Mouse (Mus musculus): Measurements from ENCODE around the gene Muc15. TPM values are rescaled to one million over a fixed set of nuclear protein-coding genes. Genes with fewer than 3 reads are reported as not detected.

Muc15 gene
- polyA plus RNA-seq, 1 experiment from 2014 or later = not detected

DNA sequence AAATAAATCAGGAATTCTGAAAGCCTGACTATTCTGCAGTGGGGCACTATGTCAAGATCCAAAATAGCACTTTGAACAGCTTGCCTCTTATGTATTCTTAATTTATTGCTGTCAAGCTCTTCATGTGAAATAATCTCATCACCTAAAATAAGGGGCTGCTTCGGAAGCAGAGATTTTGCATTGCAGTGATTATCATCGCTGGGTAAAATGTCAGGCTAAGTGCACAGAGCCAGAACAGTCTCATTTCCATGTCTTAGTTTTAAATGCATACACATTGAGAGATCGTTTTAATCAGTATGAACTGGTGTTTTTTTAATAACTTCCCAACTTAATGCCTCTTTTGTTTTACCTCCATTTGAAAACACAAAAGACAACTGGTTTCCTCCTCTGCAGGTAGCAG lies 66.3 kb downstream of the Muc15 start:
- 65% methylated on average over 3 of the region's 3 CpGs for WGBS (ENCODE audit: insufficient replicate concordance)
- H3K4me1 ChIP-seq (replicated peaks) = no peaks in the 10 kb centered on the region
- H3K27ac ChIP-seq = no peak overlapping the region
- no peaks in the 10 kb centered on the region for H3K27me3 ChIP-seq
- no peaks in the 10 kb centered on the region for H3K9me3 ChIP-seq (replicated peaks)
- no peak for DNase-seq
- no peak overlapping the region for H3K9ac ChIP-seq
- H3K4me2 ChIP-seq = no peak overlapping the region
- H3K4me3 ChIP-seq (replicated peaks) = no peak overlapping the region
- H3K36me3 ChIP-seq = no peaks in the 10 kb centered on the region
- no peak for ATAC-seq (ENCODE audit: low read depth)

Other genes with a start within 250 kb of the Muc15 start
- not detected in 2 replicates for gene Slc5a12, start 124.0 kb upstream of the Muc15 start, polyA plus RNA-seq (2015; fragmentation: Nextera tagmentation; extraction: Ambion mirVana)
- 0.05 TPM in 1 of 2 replicates, not detected in the other for gene Ano3, start 229.6 kb downstream of the Muc15 start, polyA plus RNA-seq (2015; fragmentation: Nextera tagmentation; extraction: Ambion mirVana)